Mouse (Mus musculus) myocyte (in vitro differentiated cells): ENCODE data around the gene Nsd2.

ENCODE experiments used
- E2F4 ChIP-seq: IDR thresholded peaks from one replicate; pipeline ENCODE4 v1.6.1; 2011; ENCODE audit warnings: mild to moderate bottlenecking, control low read depth, moderate library complexity; ENCODE audit not compliant: insufficient read depth
- MAX ChIP-seq: IDR thresholded peaks from one replicate; pipeline ENCODE4 v1.6.1; 2011; ENCODE audit warnings: low read depth, mild to moderate bottlenecking, control low read depth
- MYOD1 ChIP-seq, 3 experiments: IDR thresholded peaks; one replicate each; pipeline ENCODE4 v1.6.1; 2011; ENCODE audit warnings: control low read depth in 2 of 3, low read depth in 2 of 3, mild to moderate bottlenecking in 2 of 3, moderate library complexity in 1 of 3; ENCODE audit not compliant: insufficient read length in 2 of 3, control insufficient read depth in 1 of 3
- POLR2A ChIP-seq: IDR thresholded peaks from one replicate; pipeline ENCODE4 v1.6.1; 2011; ENCODE audit warnings: low read depth, mild to moderate bottlenecking, control low read depth, moderate library complexity; ENCODE audit not compliant: insufficient read length
- POLR2AphosphoS2 ChIP-seq: IDR thresholded peaks from one replicate; pipeline ENCODE4 v1.6.1; 2011; ENCODE audit warnings: low read depth, control low read depth; ENCODE audit not compliant: insufficient read length
- SRF ChIP-seq: IDR thresholded peaks from one replicate; pipeline ENCODE4 v1.6.1; 2011; ENCODE audit warnings: low read depth; ENCODE audit not compliant: control insufficient read depth, insufficient read length
- TCF12 ChIP-seq: IDR thresholded peaks from one replicate; pipeline ENCODE4 v1.6.1; 2011; ENCODE audit warnings: mild to moderate bottlenecking, control low read depth; ENCODE audit not compliant: poor library complexity, insufficient read depth, severe bottlenecking
- USF1 ChIP-seq: IDR thresholded peaks from one replicate; pipeline ENCODE4 v1.6.1; 2011; ENCODE audit warnings: low read depth, mild to moderate bottlenecking, control low read depth, moderate library complexity

DNA sequence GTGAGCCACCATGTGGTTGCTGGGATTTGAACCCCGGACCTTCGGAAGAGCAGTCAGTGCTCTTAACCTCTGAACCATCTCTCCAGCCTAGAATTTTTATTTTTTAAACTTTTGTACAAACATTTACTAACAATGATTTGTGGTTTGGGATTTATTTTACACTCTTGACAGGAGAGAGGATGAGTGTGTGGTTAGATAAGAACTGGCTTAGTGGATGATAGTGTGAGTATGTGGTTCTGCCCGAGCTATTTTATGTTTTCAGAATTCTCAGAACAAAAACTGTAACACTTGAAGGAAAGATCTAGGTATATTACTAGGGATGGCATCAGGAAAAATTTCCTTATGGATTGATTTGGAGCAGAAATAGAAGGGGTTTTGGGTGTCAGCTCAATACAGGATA lies 9.4 kb downstream of the Nsd2 start:
- TF ChIP-seq USF1 (no peak), POLR2A (no peak), TCF12 (no peak), SRF (no peak), MYOD1 (IDR thresholded peaks at IDR 0.05; ENCODE audit: control insufficient read depth in 1 of 3, insufficient read length in 2 of 3, low read depth in 2 of 3) (no peak), E2F4 (no peak), POLR2AphosphoS2 (no peak), MAX (no peak)
